Mouse (Mus musculus): ENCODE data around the gene Specc1. TPM values are rescaled to one million over a fixed set of nuclear protein-coding genes. Genes with fewer than 3 reads are reported as not detected.
A peak's percentile ranks its signal among the peaks of the same experiment; 100 is the strongest.

The Specc1 gene
- total and polyA plus RNA-seq, 3 experiments, result 7.3 to 18.6 (median 15.5) TPM

DNA sequence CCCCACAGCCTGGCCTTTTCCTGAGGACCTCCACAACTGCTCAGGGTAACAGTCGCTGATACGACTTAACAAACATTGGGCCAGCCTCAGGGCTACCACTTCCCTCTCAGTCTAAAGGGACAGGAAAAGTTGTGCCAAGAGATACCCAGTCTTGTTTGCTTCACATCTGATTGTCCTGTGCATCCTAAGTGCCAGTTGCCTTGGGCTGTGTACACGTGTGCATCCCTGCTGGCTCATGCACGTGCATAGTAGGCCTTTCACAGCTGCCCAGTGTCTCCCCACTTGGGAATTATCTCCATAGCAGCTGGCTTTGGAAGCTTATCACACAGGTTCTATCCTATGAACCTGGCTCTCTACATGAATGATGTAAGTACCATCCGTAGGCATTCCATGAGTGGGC lies 266.9 kb downstream of the Specc1 start:
- Histone ChIP-seq H3K4me2 (ENCODE audit: insufficient read depth, low read depth, poor library complexity, severe bottlenecking) (peak overlapping the region; percentile 18), H3K4me3 (replicated peaks in 1 of 3; ENCODE audit: low read depth in 2 of 3, low read length in 2 of 3, poor library complexity in 1 of 3) (peak overlapping the region in 1 of 3 experiments; percentile 8)

DNA sequence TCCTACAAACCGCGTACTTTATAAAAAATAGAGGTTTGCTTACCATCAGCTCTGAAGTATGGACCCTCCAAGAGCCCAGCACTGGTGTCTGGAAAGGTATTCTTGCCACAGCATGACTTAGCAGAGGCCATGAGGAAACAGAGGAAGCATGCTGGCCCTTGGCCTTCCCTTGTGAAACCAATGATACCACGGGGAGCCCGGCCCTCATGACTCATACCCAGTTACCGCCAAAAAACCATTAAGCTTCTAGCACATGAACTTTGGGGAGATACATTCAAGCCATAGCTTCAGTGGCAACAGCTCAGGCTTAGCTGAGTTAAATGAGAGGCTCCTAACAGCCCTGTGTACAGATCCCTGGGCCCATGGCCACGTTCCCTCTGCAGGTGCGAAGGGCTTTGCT lies 267.4 kb downstream of the Specc1 start:
- Histone ChIP-seq H3K27me3 (replicated peaks) (no peaks in the 10 kb centered on the region), H3K9me3 (replicated peaks; ENCODE audit: low read length) (no peaks in the 10 kb centered on the region), H3K79me2 (replicated peaks; ENCODE audit: control insufficient read depth, extremely low read depth, insufficient read depth, poor library complexity, severe bottlenecking) (no peaks in the 10 kb centered on the region), H3K36me3 (replicated peaks in 1 of 2; ENCODE audit: control insufficient read depth in 1 of 2, insufficient read depth in 1 of 2, low read length in 1 of 2) (peaks cover 0 to 6% of the 10 kb centered on the region in 2 experiments), H3K27ac (ENCODE audit: insufficient read depth, low read depth) (no peak overlapping the region), H3K4me1 (ENCODE audit: control insufficient read depth in 1 of 2, insufficient read depth in 2 of 2) (peaks cover 45 to 68% of the 10 kb centered on the region in 2 experiments), H3K4me2 (ENCODE audit: insufficient read depth, low read depth, poor library complexity, severe bottlenecking) (peak overlapping the region; percentile 18; the same call in 1 of the 2 replicates), H3K4me3 (replicated peaks in 1 of 3; ENCODE audit: low read depth in 2 of 3, low read length in 2 of 3, poor library complexity in 1 of 3) (no peak overlapping the region), H3K9ac (ENCODE audit: insufficient read depth, low read depth) (peak overlapping the region; percentile 4; the same call in 1 of the 2 replicates)
- in situ Hi-C loops (cut with MboI; ENCODE audit: low pct_ligation_motif_present, low pct_unique_long_range_greater_than_20kb, low sequenced_read_pairs), result no loop called here
- DNase-seq (ENCODE audit: extremely low read depth), result peak; percentile 66
- dilution Hi-C loops (cut with MboI; ENCODE audit: extremely low pct_ligation_motif_present, extremely low pct_unique_long_range_greater_than_20kb, low sequenced_read_pairs), result no loop called here
- TF ChIP-seq USF2 (conservative IDR thresholded peaks at IDR 0.05; ENCODE audit: low read depth, low read length) (0 out of 2 replicates have a peak, but pooled peaks have one; percentile 15), MXI1 (IDR thresholded peaks at IDR 0.05; ENCODE audit: low read depth, low read length) (peak; percentile 81), MAX (IDR thresholded peaks at IDR 0.05; ENCODE audit: low read length) (peak; percentile 85), E2F4 (IDR thresholded peaks at IDR 0.05; ENCODE audit: insufficient replicate concordance, low read depth, low read length) (peak; percentile 69; the same call in 1 of the 2 replicates), CTCF (conservative IDR thresholded peaks at IDR 0.05 in 1 of 2, IDR thresholded peaks at IDR 0.05 in 1 of 2; ENCODE audit: low read depth in 2 of 2, low read length in 2 of 2) (no peak), USF1 (IDR thresholded peaks at IDR 0.05; ENCODE audit: low read depth, low read length) (no peak), RAD21 (IDR thresholded peaks at IDR 0.05; ENCODE audit: low read depth, low read length) (no peak; the same call in 1 of the 2 replicates), ELF1 (IDR thresholded peaks at IDR 0.05; ENCODE audit: low read depth, low read length) (no peak), BHLHE40 (IDR thresholded peaks at IDR 0.05; ENCODE audit: low read depth, low read length) (peak; percentile 6; the same call in 1 of the 2 replicates), RCOR1 (conservative IDR thresholded peaks at IDR 0.05; ENCODE audit: low read depth, low read length) (no peak), TCF12 (IDR thresholded peaks at IDR 0.05; ENCODE audit: low read depth, low read length) (0 out of 2 replicates have a peak, but pooled peaks have one; percentile 9), MEF2A (IDR thresholded peaks at IDR 0.05; ENCODE audit: borderline replicate concordance, low read depth, low read length) (no peak), MYC (IDR thresholded peaks at IDR 0.05; ENCODE audit: low read depth, low read length) (peak; percentile 84), MAFK (IDR thresholded peaks at IDR 0.05; ENCODE audit: insufficient replicate concordance, low read length) (no peak), ZC3H11A (IDR thresholded peaks at IDR 0.05; ENCODE audit: low read depth, low read length) (no peak), UBTF (IDR thresholded peaks at IDR 0.05; ENCODE audit: low read depth, low read length) (0 out of 2 replicates have a peak, but pooled peaks have one; percentile 55), NELFE (IDR thresholded peaks at IDR 0.05; ENCODE audit: low read depth, low read length) (no peak), POLR2A (IDR thresholded peaks at IDR 0.05; ENCODE audit: low read depth, low read length) (peak; percentile 38; the same call in 1 of the 2 replicates), ZKSCAN1 (IDR thresholded peaks at IDR 0.05; ENCODE audit: borderline replicate concordance, low read depth, low read length) (no peak), TBP (conservative IDR thresholded peaks at IDR 0.05; ENCODE audit: low read depth, low read length) (no peak), ZMIZ1 (IDR thresholded peaks at IDR 0.05; ENCODE audit: low read depth, low read length) (no peak), JUN (IDR thresholded peaks at IDR 0.05; ENCODE audit: insufficient read depth, low read depth, low read length) (peak; percentile 31), GABPA (IDR thresholded peaks at IDR 0.05; ENCODE audit: insufficient replicate concordance, low read depth, low read length) (no peak), EP300 (IDR thresholded peaks at IDR 0.05; ENCODE audit: low read length) (0 out of 2 replicates have a peak, but pooled peaks have one; percentile 9), CHD2 (IDR thresholded peaks at IDR 0.05; ENCODE audit: low read length) (no peak), POLR2AphosphoS2 (IDR thresholded peaks at IDR 0.05; ENCODE audit: low read depth, low read length) (no peak), JUND (conservative IDR thresholded peaks at IDR 0.05; ENCODE audit: low read depth, low read length) (0 out of 2 replicates have a peak, but pooled peaks have one; percentile 10), KAT2A (IDR thresholded peaks at IDR 0.05; ENCODE audit: insufficient replicate concordance, low read length) (no peak), SIN3A (IDR thresholded peaks at IDR 0.05; ENCODE audit: low read length) (no peak; the same call in 1 of the 2 replicates), CHD1 (IDR thresholded peaks at IDR 0.05; ENCODE audit: low read depth, low read length) (no peak), NRF1 (IDR thresholded peaks at IDR 0.05; ENCODE audit: low read depth, low read length) (no peak), ETS1 (conservative IDR thresholded peaks at IDR 0.05; ENCODE audit: low read depth, low read length) (0 out of 2 replicates have a peak, but pooled peaks have one; percentile 19)

More for the DNA sequence above, 266.9 kb downstream of the Specc1 start:
- Histone ChIP-seq H3K9ac (ENCODE audit: insufficient read depth, low read depth) (peak overlapping the region; percentile 4; the same call in 1 of the 2 replicates), H3K4me1 (ENCODE audit: control insufficient read depth in 1 of 2, insufficient read depth in 2 of 2) (peaks cover 47 to 73% of the 10 kb centered on the region in 2 experiments), H3K79me2 (replicated peaks; ENCODE audit: control insufficient read depth, extremely low read depth, insufficient read depth, poor library complexity, severe bottlenecking) (no peaks in the 10 kb centered on the region), H3K27ac (ENCODE audit: insufficient read depth, low read depth) (no peak overlapping the region), H3K27me3 (replicated peaks) (no peaks in the 10 kb centered on the region), H3K9me3 (replicated peaks; ENCODE audit: low read length) (no peaks in the 10 kb centered on the region), H3K36me3 (replicated peaks in 1 of 2; ENCODE audit: control insufficient read depth in 1 of 2, insufficient read depth in 1 of 2, low read length in 1 of 2) (peaks cover 0 to 6% of the 10 kb centered on the region in 2 experiments)
- TF ChIP-seq MYC (IDR thresholded peaks at IDR 0.05; ENCODE audit: low read depth, low read length) (no peak), BHLHE40 (IDR thresholded peaks at IDR 0.05; ENCODE audit: low read depth, low read length) (peak; percentile 45)
- in situ Hi-C loops (cut with MboI; ENCODE audit: low pct_ligation_motif_present, low pct_unique_long_range_greater_than_20kb, low sequenced_read_pairs), result no loop called here
- dilution Hi-C loops (cut with MboI; ENCODE audit: extremely low pct_ligation_motif_present, extremely low pct_unique_long_range_greater_than_20kb, low sequenced_read_pairs), result no loop called here
- no peak for DNase-seq (ENCODE audit: extremely low read depth)

Measured in CH12.LX (cell line).